Mouse (Mus musculus): ENCODE measurements around the gene Setdb2. TPM values are rescaled to one million over a fixed set of nuclear protein-coding genes. Genes with fewer than 3 reads are reported as not detected.

Gene Setdb2
- polyA plus RNA-seq, 1 experiment from 2014 or later = 4.6 TPM

- Histone ChIP-seq H3K9ac (ENCODE audit: low read length) (0 out of 2 replicates have a peak within 1 kb of the TSS, but pooled peaks have one; percentile 43), H3K27ac (replicated peaks) (peak within 1 kb of the TSS; percentile 89), H3K4me2 (replicated peaks; ENCODE audit: low read depth) (peak within 1 kb of the TSS; percentile 51), H3K4me1 (replicated peaks; ENCODE audit: control insufficient read depth, insufficient read depth) (0 out of 2 replicates have a peak, but pooled peaks cover 2% of the 10 kb centered on the region), H3K27me3 (ENCODE audit: control insufficient read depth, insufficient read depth, low read length) (no peaks in the 10 kb centered on the region), H3K36me3 (ENCODE audit: control insufficient read depth, insufficient read depth, low read length) (no peaks in the 10 kb centered on the region), H3K4me3 (ENCODE audit: low read depth, low read length) (peak within 1 kb of the TSS; percentile 30), H3K9me3 (ENCODE audit: control insufficient read depth, low read length) (no peaks in the 10 kb centered on the region)
- TF ChIP-seq EP300 (optimal IDR thresholded peaks at IDR 0.05) (no peak), CTCF (IDR thresholded peaks at IDR 0.05; ENCODE audit: low read depth) (peak; percentile 64)
- 29% methylated on average over 6 of the region's 6 CpGs for WGBS
- DNase-seq (ENCODE audit: low spot score) = peak; percentile 15
- peak; percentile 75; the same call in 1 of the 2 replicates for ATAC-seq (ENCODE audit: low FRiP score, low TSS enrichment)
Observed at GRCm38 (mm10) chr14:59365244-59365644, 75.4 kb downstream of the Setdb2 start, which contains the start of gene Phf11d. TSS of gene Phf11d (minus strand) at chr14:59365470.

Other genes starting within 250 kb of the Setdb2 start
- gene Rcbtb1, start 239.7 kb downstream of the Setdb2 start, polyA plus RNA-seq (2015; fragmentation: Nextera tagmentation; extraction: Ambion mirVana) = 16.1 and 18.6 TPM in 2 replicates
- gene Gm6904, start 180.7 kb downstream of the Setdb2 start, polyA plus RNA-seq (2015; fragmentation: Nextera tagmentation; extraction: Ambion mirVana) = not detected in 2 replicates
- not detected in 2 replicates for gene Phf11a, start 143.4 kb downstream of the Setdb2 start, polyA plus RNA-seq (2015; fragmentation: Nextera tagmentation; extraction: Ambion mirVana)
- gene Phf11b, start 99.5 kb downstream of the Setdb2 start, polyA plus RNA-seq (2015; fragmentation: Nextera tagmentation; extraction: Ambion mirVana) = 0.93 and 1.2 TPM in 2 replicates
- gene Phf11d, start 75.4 kb downstream of the Setdb2 start, polyA plus RNA-seq (2015; fragmentation: Nextera tagmentation; extraction: Ambion mirVana) = 5.5 and 6.9 TPM in 2 replicates
- gene Phf11c, start 45.5 kb downstream of the Setdb2 start, polyA plus RNA-seq (2015; fragmentation: Nextera tagmentation; extraction: Ambion mirVana) = 0.18 and 0.30 TPM in 2 replicates
- 28.0 and 30.7 TPM in 2 replicates for gene Cab39l, start 88 bp upstream of the Setdb2 start, polyA plus RNA-seq (2015; fragmentation: Nextera tagmentation; extraction: Ambion mirVana)
- 24.2 and 25.1 TPM in 2 replicates for gene Cdadc1, start 157.1 kb upstream of the Setdb2 start, polyA plus RNA-seq (2015; fragmentation: Nextera tagmentation; extraction: Ambion mirVana)
- 4.4 and 4.8 TPM in 2 replicates for gene Shisa2, start 184.4 kb upstream of the Setdb2 start, polyA plus RNA-seq (2015; fragmentation: Nextera tagmentation; extraction: Ambion mirVana)